Mouse (Mus musculus): Measurements from ENCODE around the gene Shld2.
A peak's percentile ranks its signal among the peaks of the same experiment; 100 is the strongest.

DNA sequence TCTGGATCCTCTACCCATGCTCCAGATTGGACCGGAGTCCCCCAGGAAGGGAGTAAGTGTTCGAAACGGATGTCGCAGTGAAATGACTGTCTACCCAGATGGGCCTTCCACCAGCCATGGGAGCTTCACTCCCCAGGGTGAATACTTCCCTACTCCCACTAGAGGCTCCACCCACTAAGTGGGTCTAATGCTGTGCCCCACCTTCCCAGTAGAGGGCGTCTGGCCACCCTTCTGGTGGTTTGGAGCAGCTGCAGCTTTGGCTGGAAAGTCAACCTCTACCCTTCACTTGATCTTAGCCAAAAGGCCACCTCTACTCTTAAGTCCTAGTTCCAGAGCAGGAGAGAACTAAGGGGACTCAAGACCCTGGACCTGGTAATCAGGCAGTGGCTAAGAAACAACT lies 121.7 kb downstream of the Shld2 start:
- TF ChIP-seq POLR2A (IDR thresholded peaks at IDR 0.05; ENCODE audit: borderline replicate concordance, low read depth, low read length) = no peak
- TF ChIP-seq CTCF (IDR thresholded peaks at IDR 0.05; ENCODE audit: low read depth, low read length) = peak; percentile 28; the same call in 1 of the 2 replicates
